Mouse (Mus musculus) intestine, embryonic 14.5 days (tissue): Measurements from ENCODE around the gene Phf23. TPM values are rescaled to one million over a fixed set of nuclear protein-coding genes. Genes with fewer than 3 reads are reported as not detected.
A peak's percentile ranks its signal among the peaks of the same experiment; 100 is the strongest.
"Not testable (repeated sequence)": the region's sequence is repeated elsewhere in the genome, so short reads cannot be mapped to it uniquely, and the experiment has no call there.

Experiments
- ATAC-seq: fragments of 200-750 bp; cut with Nextera tagmentation; replicated peaks from 2 replicates; pipeline ENCODE4 v1.8.0; 2017; ENCODE audit warnings: low read depth, moderate number of reproducible peaks, moderate TSS enrichment, moderate library complexity; ENCODE audit not compliant: low FRiP score, low TSS enrichment
- DNase-seq: peaks from one replicate; pipeline ENCODE4 v3.0.0-alpha.2; 2018; ENCODE audit warnings: low spot score
- H3K27ac ChIP-seq: fragments of 300-500 bp; sonication (generic); 2 replicates; pipeline ENCODE4 v1.5.1; 2014; ENCODE audit warnings: low read depth, mild to moderate bottlenecking, control low read depth
- H3K27me3 ChIP-seq: fragments of 300-500 bp; sonication (generic); replicated peaks from 2 replicates; pipeline ENCODE4 v1.6.1; 2014; ENCODE audit warnings: low read length, control low read depth; ENCODE audit not compliant: control insufficient read depth, insufficient read depth
- H3K36me3 ChIP-seq: fragments of 300-500 bp; sonication (generic); 2 replicates; pipeline ENCODE4 v1.6.1; 2014; ENCODE audit warnings: low read length, control low read depth; ENCODE audit not compliant: control insufficient read depth, insufficient read depth
- H3K4me1 ChIP-seq: fragments of 300-500 bp; sonication (generic); replicated peaks from 2 replicates; pipeline ENCODE4 v1.6.1; 2014; ENCODE audit warnings: low read length, control low read depth, mixed read lengths; ENCODE audit not compliant: control insufficient read depth, insufficient read depth
- H3K4me2 ChIP-seq: fragments of 300-500 bp; sonication (generic); 2 replicates; pipeline ENCODE4 v1.6.1; 2014; ENCODE audit warnings: low read length
- H3K4me3 ChIP-seq: fragments of 300-500 bp; sonication (generic); 2 replicates; pipeline ENCODE4 v1.5.1; 2014; ENCODE audit warnings: low read depth, low read length, control low read depth, mixed read lengths
- H3K9ac ChIP-seq: fragments of 300-500 bp; sonication (generic); 2 replicates; pipeline ENCODE4 v1.6.1; 2014; ENCODE audit warnings: mild to moderate bottlenecking, low read length
- H3K9me3 ChIP-seq: fragments of 300-500 bp; sonication (generic); 2 replicates; pipeline ENCODE4 v1.6.1; 2016; ENCODE audit warnings: low read length, control low read depth; ENCODE audit not compliant: control insufficient read depth
- WGBS: fragments of 180-500 bp; shearing (Covaris S2); extraction: QIAGEN DNeasy Blood & Tissue Kit; methylation state at CpG from one replicate; pipeline ENCODE4 v1.1.7; 2014; 5-methylcytosine and 5-hydroxymethylcytosine counted together
- polyA plus RNA-seq: library from polyadenylated mRNA; unstranded; fragments of >200 nt; fragmentation: Nextera tagmentation; extraction: Ambion mirVana; gene quantifications from 2 replicates; pipeline ENCODE4 v1.2.1, GENCODE M21; 2014

Gene Phf23
- polyA plus RNA-seq, 1 experiment from 2014 or later, result 37.6 TPM

DNA sequence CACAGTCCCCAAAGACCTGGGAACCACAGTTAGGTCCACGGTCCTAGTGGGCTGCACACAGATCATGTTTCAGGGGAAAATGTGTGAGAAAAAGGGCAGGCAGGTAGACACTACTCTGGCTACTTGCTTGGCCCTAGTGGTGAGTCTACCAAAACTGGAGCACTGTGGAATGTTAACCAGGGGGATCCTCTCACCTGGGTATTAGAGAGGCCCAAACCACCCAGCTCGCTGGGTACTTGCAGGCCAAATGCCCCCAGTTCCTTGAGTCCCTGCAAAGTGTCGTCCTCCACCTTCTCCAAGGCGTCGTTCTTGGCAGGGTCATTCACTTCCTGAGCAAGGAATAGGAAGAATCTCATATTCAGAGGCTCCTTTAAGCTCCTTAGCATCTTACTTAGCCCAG is 18.5 kb downstream of the Phf23 start:
- H3K4me2 ChIP-seq, result peak overlapping the region; percentile 68; the same call in 1 of the 2 replicates
- peaks cover 20% of the 10 kb centered on the region for H3K4me1 ChIP-seq
- WGBS, result 59% methylated on average over 5 of the region's 5 CpGs
- no peak overlapping the region; the same call in 1 of the 2 replicates for H3K9ac ChIP-seq
- DNase-seq (no peak), ATAC-seq (no peak)
- peaks cover 49% of the 10 kb centered on the region for H3K36me3 ChIP-seq
- H3K27me3 ChIP-seq, result no peaks in the 10 kb centered on the region
- H3K9me3 ChIP-seq, result no peaks in the 10 kb centered on the region
- no peak overlapping the region for H3K4me3 ChIP-seq
- H3K27ac ChIP-seq, result no peak overlapping the region

DNA sequence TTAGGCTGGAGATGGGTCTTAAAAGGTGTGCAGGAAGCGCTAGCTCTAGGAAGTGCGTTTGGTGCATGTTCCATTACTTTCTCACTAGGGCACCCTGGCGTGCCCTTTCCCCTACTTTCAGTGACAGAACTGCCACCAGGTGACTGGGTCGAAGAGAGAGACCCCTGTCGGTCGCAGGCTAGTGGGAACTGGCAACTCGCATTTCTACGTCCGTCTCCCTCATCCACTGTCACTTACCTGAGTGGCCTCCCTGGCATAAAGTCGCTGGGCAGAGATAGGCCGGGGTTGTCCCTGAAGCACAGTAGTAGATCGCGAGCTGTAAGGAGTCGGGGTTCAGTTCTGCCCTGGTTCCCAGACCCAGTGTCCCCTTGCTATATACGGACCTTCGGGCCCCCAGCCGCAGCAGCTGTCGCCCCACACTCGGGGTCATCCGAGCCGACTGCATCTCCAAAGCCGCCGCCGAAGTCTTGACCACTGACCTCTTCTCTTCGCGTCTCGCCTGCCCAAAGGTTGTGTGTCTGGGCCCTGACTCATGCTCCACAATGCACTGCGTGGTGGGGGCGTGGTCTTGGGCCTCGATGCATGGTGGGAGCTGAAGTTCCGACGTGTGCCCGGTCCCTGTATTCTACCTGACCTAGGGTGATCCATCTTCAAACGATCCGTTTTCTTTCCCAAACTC is 19.4 kb downstream of the Phf23 start, which contains the start of gene Acadvl:
Acadvl (minus strand) TSS at position 532 of the 679 bp plus-strand sequence.
- no peaks in the 10 kb centered on the region for H3K9me3 ChIP-seq
- peaks cover 39% of the 10 kb centered on the region for H3K36me3 ChIP-seq
- WGBS, result under 1% methylated on average over 35 of the region's 35 CpGs
- H3K4me2 ChIP-seq, result peak within 1 kb of the TSS; percentile 68
- H3K4me1 ChIP-seq, result peaks cover 29% of the 10 kb centered on the region
- DNase-seq (peak; percentile 87), ATAC-seq (peak; percentile 84)
- peak within 1 kb of the TSS; percentile 17; the same call in 1 of the 2 replicates for H3K27ac ChIP-seq
- peak within 1 kb of the TSS; percentile 52 for H3K4me3 ChIP-seq
- H3K9ac ChIP-seq, result peak within 1 kb of the TSS; percentile 55
- no peaks in the 10 kb centered on the region for H3K27me3 ChIP-seq

GRCm38 (mm10) chr11:70015677-70016076 is 20.1 kb downstream of the Phf23 start:
- peaks cover 36% of the 10 kb centered on the region for H3K4me1 ChIP-seq
- peak overlapping the region; percentile 52 for H3K4me3 ChIP-seq
- H3K27me3 ChIP-seq, result no peaks in the 10 kb centered on the region
- no peak overlapping the region for H3K27ac ChIP-seq
- 60% methylated on average over 6 of the region's 6 CpGs for WGBS
- H3K9me3 ChIP-seq, result no peaks in the 10 kb centered on the region
- H3K4me2 ChIP-seq, result peak overlapping the region; percentile 68
- DNase-seq (no peak), ATAC-seq (no peak)
- 0 out of 2 replicates have a peak overlapping the region, but pooled peaks have one; percentile 55 for H3K9ac ChIP-seq
- H3K36me3 ChIP-seq, result peaks cover 32% of the 10 kb centered on the region

DNA sequence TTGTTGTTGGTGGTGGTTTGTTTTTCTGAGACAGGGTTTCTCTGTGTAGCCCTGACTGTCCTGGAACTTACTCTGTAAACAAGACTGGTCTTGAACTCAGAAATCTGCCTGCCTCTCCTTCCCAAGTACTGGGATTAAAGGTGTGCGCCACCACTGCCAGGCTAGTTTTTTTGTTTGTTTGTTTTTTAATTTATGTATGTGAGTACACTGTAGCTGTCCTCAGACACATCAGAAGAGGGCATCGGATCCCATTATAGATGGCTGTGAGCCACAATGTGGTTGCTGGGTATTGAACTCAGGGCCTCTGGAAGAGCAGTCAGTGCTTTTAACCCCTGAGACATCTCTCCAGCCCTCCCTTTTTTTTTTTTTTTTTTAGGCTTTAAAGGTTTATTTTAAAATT is 20.6 kb downstream of the Phf23 start:
- H3K9me3 ChIP-seq, H3K4me3 ChIP-seq, ATAC-seq, H3K27me3 ChIP-seq, H3K27ac ChIP-seq, DNase-seq, H3K4me2 ChIP-seq, H3K9ac ChIP-seq: not testable (repeated sequence)
- H3K36me3 ChIP-seq, result peaks cover 27% of the 10 kb centered on the region
- WGBS, result 85% methylated on average over 2 of the region's 2 CpGs
- peaks cover 37% of the 10 kb centered on the region for H3K4me1 ChIP-seq

- 83% methylated on average over 3 of the region's 3 CpGs for WGBS
- H3K9ac ChIP-seq, result peak within 1 kb of the TSS; percentile 69; the same call in 1 of the 2 replicates
- peak within 1 kb of the TSS; percentile 44; the same call in 1 of the 2 replicates for H3K27ac ChIP-seq
- DNase-seq, result no peak
- no peaks in the 10 kb centered on the region for H3K9me3 ChIP-seq
- peaks cover 38% of the 10 kb centered on the region for H3K4me1 ChIP-seq
- no peak within 1 kb of the TSS for H3K4me3 ChIP-seq
- H3K4me2 ChIP-seq, result peak within 1 kb of the TSS; percentile 56
- ATAC-seq, result no peak
- H3K36me3 ChIP-seq, result peaks cover 23% of the 10 kb centered on the region
- H3K27me3 ChIP-seq, result no peaks in the 10 kb centered on the region
Observed at GRCm38 (mm10) chr11:70016669-70017068, 21.1 kb downstream of the Phf23 start, which contains the start of gene Dlg4. Gene Dlg4, plus strand, starts transcription at chr11:70016942.

- no peak overlapping the region; the same call in 1 of the 2 replicates for H3K9ac ChIP-seq
- peaks cover 44% of the 10 kb centered on the region for H3K4me1 ChIP-seq
- DNase-seq, result no peak
- H3K4me2 ChIP-seq, result peak overlapping the region; percentile 56
- no peak for ATAC-seq
- H3K9me3 ChIP-seq, result no peaks in the 10 kb centered on the region
- H3K4me3 ChIP-seq, result no peak overlapping the region
- H3K36me3 ChIP-seq, result peaks cover 16% of the 10 kb centered on the region
- H3K27ac ChIP-seq, result no peak overlapping the region
- whole genome bisulfite sequencing, result 49% methylated on average over 7 of the region's 7 CpGs
- no peaks in the 10 kb centered on the region for H3K27me3 ChIP-seq
Observed at GRCm38 (mm10) chr11:70017199-70017767, 21.7 kb downstream of the Phf23 start.

DNA sequence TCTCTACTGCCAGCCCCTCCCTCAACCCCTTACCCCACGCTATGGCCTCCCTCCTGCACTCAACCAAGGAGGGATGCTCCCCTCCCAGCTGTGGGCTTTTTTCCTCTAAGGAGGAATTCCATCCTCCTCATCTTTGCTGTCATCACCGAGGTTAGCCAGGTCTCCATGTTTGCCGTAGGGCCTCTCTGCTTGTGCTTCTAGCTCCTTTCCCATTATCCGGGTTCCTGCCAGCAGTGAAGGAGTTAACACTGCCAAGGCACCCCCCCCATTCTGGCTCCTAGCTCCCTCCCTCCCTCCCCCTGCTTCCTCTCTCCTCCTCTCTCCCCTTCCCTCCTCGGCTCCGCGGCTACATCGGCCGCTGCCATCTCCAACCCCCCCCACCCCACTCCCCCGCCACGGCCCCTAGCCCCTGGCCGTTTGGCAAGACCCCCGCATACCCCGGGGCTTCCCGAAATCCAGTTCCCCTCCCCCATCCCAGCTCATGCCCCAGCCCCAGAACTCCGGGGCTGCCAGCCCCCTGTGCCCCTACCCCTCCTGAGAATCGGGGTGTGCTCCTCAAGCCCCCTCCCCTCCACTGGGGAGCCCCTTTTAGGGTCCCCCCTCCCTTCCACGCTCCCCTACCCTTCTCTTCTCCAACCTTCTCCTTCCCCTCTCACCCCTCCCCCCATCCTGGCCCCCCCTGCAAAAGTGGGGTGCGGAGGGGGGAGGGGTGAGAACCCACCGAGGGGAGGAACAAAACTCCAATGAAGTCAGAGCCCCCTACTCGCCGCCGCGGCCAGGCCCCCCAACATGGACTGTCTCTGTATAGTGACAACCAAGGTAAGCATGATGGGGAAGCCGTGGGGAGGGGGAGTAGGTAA is 22.8 kb downstream of the Phf23 start:
- WGBS, result under 1% methylated on average over 25 of the region's 25 CpGs
- peak overlapping the region; percentile 69 for H3K9ac ChIP-seq
- H3K27ac ChIP-seq, result peak overlapping the region; percentile 81
- no peaks in the 10 kb centered on the region for H3K9me3 ChIP-seq
- DNase-seq, result peak; percentile 77
- ATAC-seq, result no peak
- H3K4me1 ChIP-seq, result peaks cover 51% of the 10 kb centered on the region
- H3K4me3 ChIP-seq, result peak overlapping the region; percentile 61
- 0 out of 2 replicates have a peak, but pooled peaks cover 6% of the 10 kb centered on the region for H3K36me3 ChIP-seq
- no peaks in the 10 kb centered on the region for H3K27me3 ChIP-seq
- peak overlapping the region; percentile 56 for H3K4me2 ChIP-seq

DNA sequence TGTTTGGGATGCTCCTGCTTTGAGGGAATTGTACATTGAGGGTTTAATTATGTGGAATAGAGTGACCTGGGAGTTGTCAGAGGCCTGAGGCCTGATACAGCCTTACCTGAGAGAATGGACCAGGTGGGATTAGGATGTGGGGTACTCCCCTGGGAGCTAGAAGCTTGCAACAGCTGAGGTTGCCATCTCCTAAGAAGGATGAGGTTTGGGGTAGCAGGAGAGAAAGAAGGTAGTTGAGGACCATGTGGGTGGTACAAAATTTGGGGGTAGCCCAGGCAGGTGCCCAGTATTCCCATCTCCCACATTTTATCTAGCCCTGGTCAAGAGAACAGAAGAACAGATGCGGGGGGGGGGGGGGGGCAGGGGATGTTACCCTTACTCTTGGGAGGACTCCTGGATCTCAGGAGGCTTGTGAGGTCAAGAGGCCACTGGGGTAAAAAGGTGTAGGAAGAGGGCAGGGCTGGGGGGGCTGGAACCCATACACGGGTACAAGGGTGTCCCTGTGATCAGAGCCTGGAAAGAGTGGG is 24.0 kb downstream of the Phf23 start:
- ATAC-seq, result no peak

More for the DNA sequence above, 24.0 kb downstream of the Phf23 start:
- Histone ChIP-seq H3K4me2 (peak overlapping the region; percentile 56), H3K36me3 (no peaks in the 10 kb centered on the region), H3K9ac (peak overlapping the region; percentile 69; the same call in 1 of the 2 replicates), H3K4me1 (peaks cover 57% of the 10 kb centered on the region), H3K9me3 (no peaks in the 10 kb centered on the region), H3K27me3 (no peaks in the 10 kb centered on the region), H3K27ac (peak overlapping the region; percentile 71; the same call in 1 of the 2 replicates), H3K4me3 (peak overlapping the region; percentile 61)
- DNase-seq, result no peak
- WGBS, result 22% methylated on average over 2 of the region's 2 CpGs
